Mouse (Mus musculus) embryonic facial prominence, embryonic 14.5 days (tissue): Measurements from ENCODE around the gene Hmgn3. TPM values are rescaled to one million over a fixed set of nuclear protein-coding genes. Genes with fewer than 3 reads are reported as not detected.

Experiments
- polyA plus RNA-seq: library from polyadenylated mRNA; unstranded; fragments of >200 nt; fragmentation: Nextera tagmentation; extraction: Ambion mirVana; gene quantifications from 2 replicates; pipeline ENCODE4 v1.2.1, GENCODE M21; 2014

Hmgn3 gene
- polyA plus RNA-seq, 1 experiment from 2014 or later, result 171 TPM

Other genes with a start within 250 kb of the Hmgn3 start
- 72.8 and 81.4 TPM in 2 replicates for gene Phip, start 171.2 kb downstream of the Hmgn3 start, polyA plus RNA-seq